In genomic region chr11:119916102-119916790, GRCm38 (mm10) we compare ENCODE assay signal across 9 mouse cellular contexts. TPM values are rescaled to one million over a fixed set of nuclear protein-coding genes. Genes with fewer than 3 reads are reported as not detected.
DNase-seq lines count a peak whose midpoint lies in the region; ATAC-seq and TF ChIP-seq lines count a peak whose summit lies in the region.
"Had no signal": no experiment of that assay in that cellular context is flagged by ENCODE, and none has a peak within 500 bp of the region (broad histone marks: within the 10 kb centered on the region; RNA-seq: fewer than 3 reads in every experiment).

No protein-coding gene starts in this region.

- H3K9ac ChIP-seq in heart, embryonic 14.5 days (ENCODE audit: low read length) = no peak overlapping the region; the same call in 1 of the 2 replicates
- H3K9ac ChIP-seq in limb, embryonic 13.5 days = 0 out of 2 replicates have a peak overlapping the region, but pooled peaks have one; percentile 90
- H3K9ac ChIP-seq in stomach, postnatal 0 days (ENCODE audit: low read length) = peak overlapping the region; percentile 27; the same call in 1 of the 2 replicates

- no peak for TF ChIP-seq EP300 in stomach, postnatal 0 days (optimal IDR thresholded peaks at IDR 0.05)

- H3K9me3 ChIP-seq in heart, embryonic 14.5 days (ENCODE audit: control insufficient read depth, low read length) = no peaks in the 10 kb centered on the region
- H3K9me3 ChIP-seq in limb, embryonic 13.5 days = no peaks in the 10 kb centered on the region
- H3K9me3 ChIP-seq in stomach, postnatal 0 days (ENCODE audit: control insufficient read depth, low read length) = no peaks in the 10 kb centered on the region
- H3K9me3 ChIP-seq: limb, embryonic 15.5 days had no signal

- H3K36me3 ChIP-seq in heart, embryonic 14.5 days (ENCODE audit: control insufficient read depth, insufficient read depth, low read length) = peaks cover 41% of the 10 kb centered on the region
- H3K36me3 ChIP-seq in limb, embryonic 13.5 days = peaks cover 55% of the 10 kb centered on the region
- peaks cover 22% of the 10 kb centered on the region; the same call in 1 of the 2 replicates for H3K36me3 ChIP-seq in stomach, postnatal 0 days (ENCODE audit: control insufficient read depth, insufficient read depth, low read length)

- H3K4me1 ChIP-seq in heart, embryonic 14.5 days (ENCODE audit: control insufficient read depth in 2 of 2, insufficient read depth in 2 of 2, low read length in 2 of 2) = peaks cover 19 to 38% of the 10 kb centered on the region in 2 experiments
- H3K4me1 ChIP-seq in limb, embryonic 13.5 days = peaks cover 32% of the 10 kb centered on the region
- peaks cover 14% of the 10 kb centered on the region; the same call in 1 of the 2 replicates for H3K4me1 ChIP-seq in stomach, postnatal 0 days (replicated peaks; ENCODE audit: control insufficient read depth, insufficient read depth)

- H3K27ac ChIP-seq in heart, embryonic 14.5 days (replicated peaks in 1 of 2; ENCODE audit: control insufficient read depth in 1 of 2, insufficient read depth in 1 of 2, low read depth in 2 of 2, low read length in 2 of 2) = peak overlapping the region in 1 of 2 experiments; percentile 59; a peak in 2 of 4 replicates
- no peak overlapping the region for H3K27ac ChIP-seq in limb, embryonic 13.5 days
- peak overlapping the region; percentile 83 for H3K27ac ChIP-seq in stomach, postnatal 0 days (replicated peaks)

- H3K4me3 ChIP-seq in heart, embryonic 14.5 days (ENCODE audit: control insufficient read depth in 1 of 2, insufficient read depth in 1 of 2, low read depth in 1 of 2, low read length in 2 of 2) = no peak overlapping the region
- no peak overlapping the region for H3K4me3 ChIP-seq in limb, embryonic 13.5 days
- no peak overlapping the region; the same call in 1 of the 2 replicates for H3K4me3 ChIP-seq in stomach, postnatal 0 days (ENCODE audit: low read depth, low read length)
- H3K4me3 ChIP-seq: limb, embryonic 15.5 days had no signal

- peak; percentile 65 for ATAC-seq in heart, embryonic 14.5 days (ENCODE audit: insufficient number of reproducible peaks, insufficient read depth, low FRiP score, low read depth)
- no peak; the same call in 1 of the 2 replicates for ATAC-seq in limb, embryonic 13.5 days (ENCODE audit: low FRiP score, low read depth)
- peak; percentile 74 for ATAC-seq in stomach, postnatal 0 days (ENCODE audit: low FRiP score, low TSS enrichment)

- H3K4me2 ChIP-seq in heart, embryonic 14.5 days (ENCODE audit: low read length) = peak overlapping the region; percentile 98; the same call in 1 of the 2 replicates
- H3K4me2 ChIP-seq in limb, embryonic 13.5 days (replicated peaks) = peak overlapping the region; percentile 99; the same call in 1 of the 2 replicates
- peak overlapping the region; percentile 29 for H3K4me2 ChIP-seq in stomach, postnatal 0 days (replicated peaks; ENCODE audit: low read depth)
- H3K4me2 ChIP-seq: limb, embryonic 15.5 days had no signal

- 69% methylated on average over 15 of the region's 15 CpGs for WGBS in heart, embryonic 14.5 days
- WGBS in limb, embryonic 13.5 days = 91% methylated on average over 15 of the region's 15 CpGs
- WGBS in stomach, postnatal 0 days = 68% methylated on average over 15 of the region's 15 CpGs

- no peak for TF ChIP-seq CTCF in stomach, postnatal 0 days (IDR thresholded peaks at IDR 0.05; ENCODE audit: low read depth)

- peak; percentile 72 for DNase-seq in 3134 (ENCODE audit: extremely low read depth, insufficient read length, low spot score)
- DNase-seq in Muller cell, postnatal 12 days (ENCODE audit: inconsistent ontology term) = peak; percentile 68
- DNase-seq in stomach, postnatal 0 days (ENCODE audit: low spot score) = peak; percentile 80
- DNase-seq in layer of hippocampus, adult 11-12 months (ENCODE audit: low spot score) = no peak
- DNase-seq in embryo, embryonic 11 days = no peak
- no peak for DNase-seq in right cerebral cortex, postnatal 10 days (ENCODE audit: low spot score in 2 of 2)

- H3K27me3 ChIP-seq in heart, embryonic 14.5 days (ENCODE audit: control insufficient read depth, insufficient read depth, low read length) = no peaks in the 10 kb centered on the region
- H3K27me3 ChIP-seq in limb, embryonic 13.5 days = no peaks in the 10 kb centered on the region
- no peaks in the 10 kb centered on the region for H3K27me3 ChIP-seq in stomach, postnatal 0 days (ENCODE audit: control insufficient read depth, insufficient read depth, low read length)
- H3K27me3 ChIP-seq: limb, embryonic 15.5 days had no signal

RNA-seq across cellular contexts. Expression of gene Chmp6, which starts 3.0 kb away (rescaled TPM):
- polyA plus RNA-seq in heart, embryonic 14.5 days (2014; fragmentation: Nextera tagmentation; extraction: Ambion mirVana) = 62.4 and 65.4 TPM in 2 replicates
- polyA plus RNA-seq in limb, embryonic 13.5 days (2015; fragmentation: Nextera tagmentation; extraction: Ambion mirVana) = 112 TPM in 2 replicates
- 84.5 and 85.3 TPM in 2 replicates for polyA plus RNA-seq in stomach, postnatal 0 days (2015; fragmentation: Nextera tagmentation; extraction: Ambion mirVana)

RNA-seq across cellular contexts. Expression of gene Baiap2, which starts 26.3 kb away (rescaled TPM):
- polyA plus RNA-seq in heart, embryonic 14.5 days (2014; fragmentation: Nextera tagmentation; extraction: Ambion mirVana) = 11.0 and 13.2 TPM in 2 replicates
- 16.6 and 16.8 TPM in 2 replicates for polyA plus RNA-seq in limb, embryonic 13.5 days (2015; fragmentation: Nextera tagmentation; extraction: Ambion mirVana)
- polyA plus RNA-seq in stomach, postnatal 0 days (2015; fragmentation: Nextera tagmentation; extraction: Ambion mirVana) = 35.1 and 39.2 TPM in 2 replicates

Comparison
In these comparisons a context has a peak if more than half of its experiments do, and no peak if none do; other contexts are left out.
1. DNase-seq: peak in 3134 (single experiment), Muller cell, postnatal 12 days (single experiment) and stomach, postnatal 0 days (single experiment); none in layer of hippocampus, adult 11-12 months (single experiment), embryo, embryonic 11 days (single experiment) and right cerebral cortex, postnatal 10 days (0 of 2).
2. H3K4me2 ChIP-seq: peak in every context shown above with its lines; median percentile 99 in limb, embryonic 13.5 days; 98 in heart, embryonic 14.5 days; 29 in stomach, postnatal 0 days.